Mouse (Mus musculus): ENCODE results near the gene Nomo1. TPM values are rescaled to one million over a fixed set of nuclear protein-coding genes. Genes with fewer than 3 reads are reported as not detected.

Nomo1 gene
- polyA plus RNA-seq, 1 experiment from 2014 or later: 11.9 TPM

DNA sequence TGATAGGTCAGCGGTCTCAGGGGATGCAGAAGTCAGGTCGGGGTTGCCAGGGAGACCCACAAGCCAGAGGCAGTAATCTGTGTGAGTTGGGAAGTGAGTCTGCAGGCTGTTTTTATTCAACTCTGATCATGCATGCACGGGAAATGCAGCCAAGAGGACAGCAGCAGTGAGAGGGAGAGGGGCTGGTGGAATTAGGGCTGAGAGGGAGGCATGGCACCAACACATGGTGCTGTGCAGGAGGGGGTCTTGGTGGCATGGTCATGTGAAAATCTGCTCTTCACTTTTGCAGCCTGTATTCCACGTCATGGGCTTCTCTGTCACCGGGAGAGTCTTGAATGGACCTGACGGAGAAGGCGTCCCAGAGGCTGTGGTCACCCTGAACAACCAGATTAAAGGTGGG is 16.5 kb downstream of the Nomo1 start:
- H3K36me3 ChIP-seq (ENCODE audit: control insufficient read depth, insufficient read depth, low read length): peaks cover 18% of the 10 kb centered on the region
- no peak overlapping the region for H3K4me2 ChIP-seq (ENCODE audit: low read depth, severe bottlenecking)
- no peaks in the 10 kb centered on the region for H3K9me3 ChIP-seq (ENCODE audit: control insufficient read depth, low read length)
- 89% methylated on average over 7 of the region's 7 CpGs for WGBS
- ATAC-seq (ENCODE audit: insufficient number of reproducible peaks, low FRiP score, low TSS enrichment, low read depth) (no peak), DNase-seq (ENCODE audit: low spot score) (no peak)
- no peaks in the 10 kb centered on the region for H3K4me1 ChIP-seq (ENCODE audit: control insufficient read depth, insufficient read depth, low read length)
- no peaks in the 10 kb centered on the region for H3K27me3 ChIP-seq (ENCODE audit: control insufficient read depth, insufficient read depth, low read length)
- no peak overlapping the region for H3K9ac ChIP-seq (ENCODE audit: low read length)
- H3K27ac ChIP-seq (replicated peaks; ENCODE audit: low read depth, low read length): no peak overlapping the region
- no peak overlapping the region for H3K4me3 ChIP-seq (ENCODE audit: low read depth, low read length)

DNA sequence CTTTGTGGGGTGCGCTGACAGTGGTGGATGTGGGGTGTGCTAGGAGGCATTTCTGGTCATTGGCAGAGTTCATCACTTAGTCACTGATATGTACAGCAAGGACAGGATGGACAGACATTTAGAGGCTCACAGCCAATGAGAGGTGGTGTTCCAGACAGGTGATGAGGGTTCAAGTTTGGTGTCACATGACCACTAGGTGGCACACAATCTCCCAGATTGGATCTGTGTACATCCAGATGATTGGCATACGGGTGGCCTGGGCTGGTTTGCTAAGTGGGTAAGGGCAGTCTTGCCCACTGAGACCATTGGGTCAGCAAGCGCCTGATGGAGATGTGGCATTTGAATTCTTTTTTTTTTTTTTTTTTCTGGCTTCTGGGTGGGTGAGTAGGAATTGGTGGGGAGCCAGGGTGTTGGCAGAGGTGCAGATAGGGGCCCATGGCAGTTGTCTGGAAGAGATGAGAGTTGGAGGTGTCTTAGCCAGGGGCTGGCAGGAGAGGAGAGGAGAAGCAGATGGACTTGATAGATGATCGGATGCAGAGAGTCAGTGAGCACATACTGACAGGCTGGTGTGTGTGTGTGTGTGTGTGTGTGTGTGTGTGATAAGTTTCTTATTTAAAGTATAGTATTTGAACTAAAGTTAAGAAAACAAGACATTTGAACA is 18.8 kb downstream of the Nomo1 start:
- no peaks in the 10 kb centered on the region for H3K9me3 ChIP-seq (ENCODE audit: control insufficient read depth, low read length)
- H3K4me3 ChIP-seq (ENCODE audit: low read depth, low read length): no peak overlapping the region
- no peak for DNase-seq (ENCODE audit: low spot score)
- 88% methylated on average over 4 of the region's 4 CpGs for WGBS
- no peaks in the 10 kb centered on the region for H3K27me3 ChIP-seq (ENCODE audit: control insufficient read depth, insufficient read depth, low read length)
- no peak overlapping the region for H3K4me2 ChIP-seq (ENCODE audit: low read depth, severe bottlenecking)
- no peak overlapping the region for H3K9ac ChIP-seq (ENCODE audit: low read length)
- H3K4me1 ChIP-seq (ENCODE audit: control insufficient read depth, insufficient read depth, low read length): no peaks in the 10 kb centered on the region
- no peak for ATAC-seq (ENCODE audit: insufficient number of reproducible peaks, low FRiP score, low TSS enrichment, low read depth)
- H3K36me3 ChIP-seq (ENCODE audit: control insufficient read depth, insufficient read depth, low read length): peaks cover 16% of the 10 kb centered on the region
- no peak overlapping the region for H3K27ac ChIP-seq (replicated peaks; ENCODE audit: low read depth, low read length)

DNA sequence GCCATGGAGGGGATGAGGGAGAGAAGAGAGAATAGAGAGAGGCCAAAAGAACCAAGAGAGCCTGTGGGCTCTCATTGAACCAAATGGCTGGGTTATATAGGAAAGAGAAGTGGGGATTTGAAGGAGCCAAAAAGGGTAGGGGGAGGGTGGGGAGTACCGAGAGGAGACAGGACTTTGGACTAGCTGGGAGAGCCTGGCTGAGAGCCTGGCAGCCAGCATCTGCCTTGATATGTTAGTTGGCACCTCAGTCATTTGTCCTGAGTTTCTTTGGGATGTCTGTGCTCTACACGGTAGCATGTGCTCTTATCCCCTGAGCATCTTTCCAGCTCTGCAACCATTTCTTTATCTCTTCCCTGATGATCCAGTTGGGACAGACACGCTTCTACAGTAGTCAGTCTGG is 20.1 kb downstream of the Nomo1 start:
- H3K9ac ChIP-seq (ENCODE audit: low read length): no peak overlapping the region
- H3K4me1 ChIP-seq (ENCODE audit: control insufficient read depth, insufficient read depth, low read length): no peaks in the 10 kb centered on the region
- H3K4me3 ChIP-seq (ENCODE audit: low read depth, low read length): no peak overlapping the region
- no peak for DNase-seq (ENCODE audit: low spot score)
- H3K4me2 ChIP-seq (ENCODE audit: low read depth, severe bottlenecking): no peak overlapping the region
- no peak for ATAC-seq (ENCODE audit: insufficient number of reproducible peaks, low FRiP score, low TSS enrichment, low read depth)
- 94% methylated on average over 3 of the region's 3 CpGs for WGBS
- no peaks in the 10 kb centered on the region for H3K27me3 ChIP-seq (ENCODE audit: control insufficient read depth, insufficient read depth, low read length)
- no peak overlapping the region for H3K27ac ChIP-seq (replicated peaks; ENCODE audit: low read depth, low read length)
- peaks cover 15% of the 10 kb centered on the region for H3K36me3 ChIP-seq (ENCODE audit: control insufficient read depth, insufficient read depth, low read length)
- H3K9me3 ChIP-seq (ENCODE audit: control insufficient read depth, low read length): no peaks in the 10 kb centered on the region

DNA sequence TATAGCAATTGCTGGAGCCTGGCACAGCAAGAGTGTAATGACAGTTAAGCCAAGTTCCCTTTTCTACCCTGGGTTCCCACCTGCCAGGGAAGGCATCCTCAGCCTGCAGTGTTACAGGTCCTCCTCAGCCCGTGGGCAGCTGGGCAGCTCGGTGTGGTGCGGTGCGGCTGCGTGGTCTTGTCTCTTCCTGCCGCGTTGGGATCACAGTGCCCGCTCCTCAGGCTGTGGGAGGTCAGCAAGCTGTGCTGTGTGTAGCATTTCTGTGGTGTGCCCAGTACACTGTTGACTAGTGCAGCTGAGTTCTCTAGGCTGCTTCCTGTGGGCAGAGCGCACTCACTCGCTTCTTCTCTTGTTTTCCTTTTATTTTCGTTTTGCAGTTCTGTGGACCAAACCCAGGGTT is 25.4 kb downstream of the Nomo1 start:
- no peak for DNase-seq (ENCODE audit: low spot score)
- Histone ChIP-seq H3K9ac (ENCODE audit: low read length) (no peak overlapping the region), H3K4me2 (ENCODE audit: low read depth, severe bottlenecking) (no peak overlapping the region), H3K27ac (replicated peaks; ENCODE audit: low read depth, low read length) (no peak overlapping the region), H3K36me3 (ENCODE audit: control insufficient read depth, insufficient read depth, low read length) (peaks cover 21% of the 10 kb centered on the region), H3K27me3 (ENCODE audit: control insufficient read depth, insufficient read depth, low read length) (no peaks in the 10 kb centered on the region), H3K4me3 (ENCODE audit: low read depth, low read length) (no peak overlapping the region), H3K4me1 (ENCODE audit: control insufficient read depth, insufficient read depth, low read length) (no peaks in the 10 kb centered on the region), H3K9me3 (ENCODE audit: control insufficient read depth, low read length) (no peaks in the 10 kb centered on the region)
- ATAC-seq (ENCODE audit: insufficient number of reproducible peaks, low FRiP score, low TSS enrichment, low read depth): no peak
- 95% methylated on average over 11 of the region's 11 CpGs for WGBS

DNA sequence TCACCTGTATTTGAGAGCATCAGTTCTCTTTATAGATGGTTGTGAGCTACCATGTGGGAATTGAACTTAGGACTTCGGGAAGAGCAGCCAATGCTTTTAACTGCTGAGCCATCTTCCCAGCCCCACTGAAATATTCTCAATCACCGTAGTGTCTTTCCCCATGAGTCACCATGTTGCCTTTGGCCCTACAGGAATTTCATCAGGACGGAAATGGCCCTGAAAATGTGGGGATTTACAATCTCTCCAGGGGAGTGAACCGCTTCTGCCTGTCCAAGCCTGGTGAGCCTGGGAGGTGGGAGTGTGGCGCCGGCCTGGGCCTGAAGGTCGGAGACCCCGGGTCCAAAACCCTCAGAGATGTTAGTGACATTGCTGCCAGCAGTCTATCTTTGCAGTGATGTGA is 27.2 kb downstream of the Nomo1 start:
- Histone ChIP-seq H3K27me3 (ENCODE audit: control insufficient read depth, insufficient read depth, low read length) (no peaks in the 10 kb centered on the region), H3K27ac (replicated peaks; ENCODE audit: low read depth, low read length) (no peak overlapping the region), H3K4me2 (ENCODE audit: low read depth, severe bottlenecking) (no peak overlapping the region), H3K9me3 (ENCODE audit: control insufficient read depth, low read length) (no peaks in the 10 kb centered on the region), H3K4me1 (ENCODE audit: control insufficient read depth, insufficient read depth, low read length) (no peaks in the 10 kb centered on the region), H3K9ac (ENCODE audit: low read length) (no peak overlapping the region), H3K36me3 (ENCODE audit: control insufficient read depth, insufficient read depth, low read length) (peaks cover 21% of the 10 kb centered on the region), H3K4me3 (ENCODE audit: low read depth, low read length) (no peak overlapping the region)
- 95% methylated on average over 8 of the region's 8 CpGs for WGBS
- ATAC-seq (ENCODE audit: insufficient number of reproducible peaks, low FRiP score, low TSS enrichment, low read depth) (no peak), DNase-seq (ENCODE audit: low spot score) (no peak)

DNA sequence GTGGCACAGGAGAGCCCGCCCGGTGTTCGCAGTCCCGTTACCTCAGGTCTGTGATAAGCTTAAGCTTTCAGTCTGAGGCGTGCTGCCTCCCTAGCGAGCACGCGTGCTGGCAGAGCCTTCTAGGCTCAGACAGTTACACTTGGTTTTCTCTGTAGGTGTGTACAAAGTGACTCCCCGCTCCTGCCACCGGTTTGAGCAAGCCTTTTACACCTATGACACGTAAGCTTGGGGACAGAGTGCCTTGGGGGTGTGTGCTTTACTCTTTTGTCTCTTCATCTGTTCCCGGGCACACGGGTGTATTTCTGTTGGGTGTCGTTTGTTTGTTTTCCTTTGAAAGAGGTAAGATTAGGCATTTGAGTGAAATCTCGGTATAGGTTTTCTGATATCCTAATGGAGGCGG is 28.1 kb downstream of the Nomo1 start:
- Histone ChIP-seq H3K27me3 (ENCODE audit: control insufficient read depth, insufficient read depth, low read length) (no peaks in the 10 kb centered on the region), H3K9ac (ENCODE audit: low read length) (no peak overlapping the region), H3K4me1 (ENCODE audit: control insufficient read depth, insufficient read depth, low read length) (no peaks in the 10 kb centered on the region), H3K4me2 (ENCODE audit: low read depth, severe bottlenecking) (no peak overlapping the region), H3K4me3 (ENCODE audit: low read depth, low read length) (no peak overlapping the region), H3K27ac (replicated peaks; ENCODE audit: low read depth, low read length) (no peak overlapping the region), H3K36me3 (ENCODE audit: control insufficient read depth, insufficient read depth, low read length) (peaks cover 24% of the 10 kb centered on the region), H3K9me3 (ENCODE audit: control insufficient read depth, low read length) (no peaks in the 10 kb centered on the region)
- no peak for DNase-seq (ENCODE audit: low spot score)
- 95% methylated on average over 16 of the region's 16 CpGs for WGBS
- no peak for ATAC-seq (ENCODE audit: insufficient number of reproducible peaks, low FRiP score, low TSS enrichment, low read depth)

DNA sequence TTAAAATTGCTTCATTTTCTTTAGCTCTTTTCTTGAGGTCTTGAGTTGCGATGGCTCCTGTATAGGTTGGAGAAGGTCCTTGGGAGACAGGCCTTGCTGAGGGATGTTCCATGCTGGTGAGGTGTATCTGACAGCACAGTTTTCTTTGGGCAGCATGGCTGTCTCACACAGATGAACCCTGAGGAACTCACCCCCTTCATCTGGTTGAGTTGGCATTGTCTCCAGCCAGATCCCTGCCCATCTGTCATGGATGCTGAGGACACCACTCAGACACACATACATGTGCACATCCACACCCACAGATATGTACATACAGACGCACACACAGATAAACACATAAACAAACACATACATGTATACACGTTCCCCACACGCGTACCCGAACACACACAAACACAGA is 29.8 kb downstream of the Nomo1 start:
- Histone ChIP-seq H3K4me2 (ENCODE audit: low read depth, severe bottlenecking) (no peak overlapping the region), H3K36me3 (ENCODE audit: control insufficient read depth, insufficient read depth, low read length) (peaks cover 21% of the 10 kb centered on the region), H3K9ac (ENCODE audit: low read length) (no peak overlapping the region), H3K4me1 (ENCODE audit: control insufficient read depth, insufficient read depth, low read length) (no peaks in the 10 kb centered on the region), H3K27me3 (ENCODE audit: control insufficient read depth, insufficient read depth, low read length) (no peaks in the 10 kb centered on the region), H3K27ac (replicated peaks; ENCODE audit: low read depth, low read length) (no peak overlapping the region), H3K9me3 (ENCODE audit: control insufficient read depth, low read length) (no peaks in the 10 kb centered on the region), H3K4me3 (ENCODE audit: low read depth, low read length) (no peak overlapping the region)
- 98% methylated on average over 6 of the region's 6 CpGs for WGBS
- ATAC-seq (ENCODE audit: insufficient number of reproducible peaks, low FRiP score, low TSS enrichment, low read depth) (no peak), DNase-seq (ENCODE audit: low spot score) (no peak)

DNA sequence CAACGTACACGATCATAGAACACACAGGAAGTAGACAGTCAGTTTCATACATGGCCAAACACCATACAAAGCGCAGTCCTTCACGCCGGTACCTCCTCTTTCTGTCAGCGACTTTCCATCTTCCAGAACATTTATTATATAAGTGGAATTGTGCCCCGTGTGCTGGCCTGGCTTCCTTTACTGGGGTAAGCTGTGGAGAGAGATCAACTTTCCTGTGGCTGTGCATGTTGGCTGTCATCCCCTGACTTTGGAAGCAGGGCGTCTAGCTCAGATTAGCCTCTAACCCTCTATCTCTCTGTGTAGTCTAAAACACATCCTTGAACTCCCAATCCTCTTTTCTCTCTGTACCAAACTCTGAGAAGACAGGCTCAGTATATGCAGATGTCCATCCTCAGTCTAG is 35.3 kb downstream of the Nomo1 start:
- no peaks in the 10 kb centered on the region for H3K4me1 ChIP-seq (ENCODE audit: control insufficient read depth, insufficient read depth, low read length)
- no peak overlapping the region for H3K4me2 ChIP-seq (ENCODE audit: low read depth, severe bottlenecking)
- H3K9ac ChIP-seq (ENCODE audit: low read length): no peak overlapping the region
- ATAC-seq (ENCODE audit: insufficient number of reproducible peaks, low FRiP score, low TSS enrichment, low read depth) (no peak), DNase-seq (ENCODE audit: low spot score) (no peak)
- H3K27me3 ChIP-seq (ENCODE audit: control insufficient read depth, insufficient read depth, low read length): no peaks in the 10 kb centered on the region
- no peaks in the 10 kb centered on the region for H3K9me3 ChIP-seq (ENCODE audit: control insufficient read depth, low read length)
- H3K27ac ChIP-seq (replicated peaks; ENCODE audit: low read depth, low read length): no peak overlapping the region
- no peak overlapping the region for H3K4me3 ChIP-seq (ENCODE audit: low read depth, low read length)
- WGBS: 95% methylated on average over 8 of the region's 8 CpGs
- peaks cover 23% of the 10 kb centered on the region; the same call in 1 of the 2 replicates for H3K36me3 ChIP-seq (ENCODE audit: control insufficient read depth, insufficient read depth, low read length)

DNA sequence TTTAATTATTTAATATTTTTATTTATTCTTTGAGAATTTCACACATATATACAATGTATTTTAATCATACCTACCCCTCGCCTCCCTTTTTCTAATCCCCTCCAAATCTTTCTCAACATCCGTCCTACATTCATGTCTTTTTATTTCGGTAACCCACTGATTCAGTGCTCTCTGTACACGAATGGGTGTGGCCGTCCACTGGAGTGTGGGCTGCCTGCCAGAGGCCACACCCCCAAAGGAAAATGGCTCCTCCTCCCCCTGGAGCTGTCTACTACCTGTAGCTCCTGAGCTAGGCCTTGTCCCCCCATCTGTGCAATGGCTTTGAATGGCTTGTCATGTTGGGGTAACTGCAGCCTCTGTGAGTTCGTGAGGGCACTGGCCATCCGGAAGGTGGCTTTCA is 43.3 kb downstream of the Nomo1 start:
- no peak for ATAC-seq (ENCODE audit: insufficient number of reproducible peaks, low FRiP score, low TSS enrichment, low read depth)
- H3K36me3 ChIP-seq (ENCODE audit: control insufficient read depth, insufficient read depth, low read length): peaks cover 12% of the 10 kb centered on the region
- no peak overlapping the region for H3K9ac ChIP-seq (ENCODE audit: low read length)
- H3K4me2 ChIP-seq (ENCODE audit: low read depth, severe bottlenecking): no peak overlapping the region
- WGBS: 94% methylated on average over 7 of the region's 7 CpGs
- no peaks in the 10 kb centered on the region for H3K27me3 ChIP-seq (ENCODE audit: control insufficient read depth, insufficient read depth, low read length)
- DNase-seq (ENCODE audit: low spot score): no peak
- no peak overlapping the region for H3K27ac ChIP-seq (replicated peaks; ENCODE audit: low read depth, low read length)
- no peaks in the 10 kb centered on the region for H3K4me1 ChIP-seq (ENCODE audit: control insufficient read depth, insufficient read depth, low read length)
- no peak overlapping the region for H3K4me3 ChIP-seq (ENCODE audit: low read depth, low read length)
- no peaks in the 10 kb centered on the region for H3K9me3 ChIP-seq (ENCODE audit: control insufficient read depth, low read length)

Measured in limb, embryonic 11.5 days (tissue).